Mouse (Mus musculus) erythroblast, embryonic 14.5 days (primary cell): ENCODE data around the gene Aif1. TPM values are rescaled to one million over a fixed set of nuclear protein-coding genes. Genes with fewer than 3 reads are reported as not detected.

ENCODE experiments used
- H3K27me3 ChIP-seq: 2 replicates; pipeline ENCODE4 v1.6.1; 2012; ENCODE audit warnings: inconsistent platforms; ENCODE audit not compliant: control insufficient read depth
- H3K36me3 ChIP-seq: 2 replicates; pipeline ENCODE4 v1.6.1; 2012; ENCODE audit warnings: mild to moderate bottlenecking, inconsistent platforms; ENCODE audit not compliant: control insufficient read depth
- H3K4me1 ChIP-seq: 2 replicates; pipeline ENCODE4 v1.6.1; 2012; ENCODE audit warnings: inconsistent platforms; ENCODE audit not compliant: control insufficient read depth
- H3K4me3 ChIP-seq: replicated peaks from 2 replicates; pipeline ENCODE3; 2012; ENCODE audit warnings: moderate library complexity, mild to moderate bottlenecking, inconsistent platforms
- H3K9me3 ChIP-seq: 2 replicates; pipeline ENCODE4 v1.6.1; 2012; ENCODE audit warnings: low read length, inconsistent platforms, mixed read lengths; ENCODE audit not compliant: control insufficient read depth
- GATA1 ChIP-seq: IDR thresholded peaks from 2 replicates; pipeline ENCODE4 v1.6.1; 2012; ENCODE audit warnings: low read length, inconsistent platforms, mixed read lengths
- TAL1 ChIP-seq: IDR thresholded peaks from 3 replicates; pipeline ENCODE4 v1.6.1; 2012; ENCODE audit warnings: low read length, inconsistent platforms, mixed read lengths
- polyA plus RNA-seq: library from polyadenylated mRNA; stranded (reverse); fragments of >175 nt; gene quantifications from 2 replicates; pipeline ENCODE4 v1.2.3, GENCODE M21; 2012

Gene Aif1
- polyA plus RNA-seq, 1 experiment: not detected

GRCm38 (mm10) chr17:35197126-35197525 is 21.3 kb upstream of the Aif1 start:
- no peaks in the 10 kb centered on the region for H3K9me3 ChIP-seq
- peaks cover 16% of the 10 kb centered on the region for H3K4me1 ChIP-seq
- H3K36me3 ChIP-seq: no peaks in the 10 kb centered on the region
- no peak for TF ChIP-seq GATA1
- no peak for TF ChIP-seq TAL1
- H3K27me3 ChIP-seq: peaks cover 68% of the 10 kb centered on the region
- no peak overlapping the region for H3K4me3 ChIP-seq

- H3K36me3 ChIP-seq: no peaks in the 10 kb centered on the region
- no peak for TF ChIP-seq GATA1
- no peak for TF ChIP-seq TAL1
- no peak overlapping the region for H3K4me3 ChIP-seq
- no peaks in the 10 kb centered on the region for H3K9me3 ChIP-seq
- peaks cover 16% of the 10 kb centered on the region for H3K4me1 ChIP-seq
- H3K27me3 ChIP-seq: peaks cover 59% of the 10 kb centered on the region
These were observed 20.4 kb upstream of the Aif1 start for GRCm38 (mm10) chr17:35196321-35196641.

- TF ChIP-seq TAL1: no peak
- no peak for TF ChIP-seq GATA1
- H3K9me3 ChIP-seq: no peaks in the 10 kb centered on the region
- peaks cover 54% of the 10 kb centered on the region for H3K27me3 ChIP-seq
- H3K36me3 ChIP-seq: no peaks in the 10 kb centered on the region
- peak overlapping the region; percentile 48 for H3K4me3 ChIP-seq
- peaks cover 16% of the 10 kb centered on the region for H3K4me1 ChIP-seq
These were observed 19.9 kb upstream of the Aif1 start for GRCm38 (mm10) chr17:35195631-35196320.

- TF ChIP-seq GATA1 (no peak), TAL1 (no peak)
- Histone ChIP-seq H3K4me3 (peak overlapping the region; percentile 48), H3K9me3 (no peaks in the 10 kb centered on the region), H3K36me3 (no peaks in the 10 kb centered on the region), H3K4me1 (peaks cover 14% of the 10 kb centered on the region), H3K27me3 (peaks cover 47% of the 10 kb centered on the region)
These were observed 19.2 kb upstream of the Aif1 start for GRCm38 (mm10) chr17:35194844-35195630.

GRCm38 (mm10) chr17:35193881-35194843 is 18.3 kb upstream of the Aif1 start, which contains the start of gene Ltb:
Ltb (plus strand) TSS chr17:35194439.
- H3K4me1 ChIP-seq: peaks cover 14% of the 10 kb centered on the region
- peaks cover 43% of the 10 kb centered on the region for H3K27me3 ChIP-seq
- no peaks in the 10 kb centered on the region for H3K9me3 ChIP-seq
- TF ChIP-seq TAL1 (no peak), GATA1 (no peak)
- no peak within 1 kb of the TSS for H3K4me3 ChIP-seq
- no peaks in the 10 kb centered on the region for H3K36me3 ChIP-seq

- Histone ChIP-seq H3K36me3 (no peaks in the 10 kb centered on the region), H3K4me1 (peaks cover 14% of the 10 kb centered on the region), H3K9me3 (no peaks in the 10 kb centered on the region), H3K27me3 (peaks cover 40% of the 10 kb centered on the region), H3K4me3 (no peak overlapping the region)
- TF ChIP-seq TAL1: no peak
- no peak for TF ChIP-seq GATA1
These were observed 17.1 kb upstream of the Aif1 start for GRCm38 (mm10) chr17:35192924-35193323.

GRCm38 (mm10) chr17:35191723-35192122 is 15.9 kb upstream of the Aif1 start:
- no peak overlapping the region for H3K4me3 ChIP-seq

GRCm38 (mm10) chr17:35190096-35190495 is 14.2 kb upstream of the Aif1 start:
- TF ChIP-seq GATA1 (no peak), TAL1 (no peak)
- H3K4me3 ChIP-seq: no peak overlapping the region
- no peaks in the 10 kb centered on the region for H3K36me3 ChIP-seq
- peaks cover 14% of the 10 kb centered on the region for H3K4me1 ChIP-seq
- H3K9me3 ChIP-seq: no peaks in the 10 kb centered on the region
- H3K27me3 ChIP-seq: peaks cover 18% of the 10 kb centered on the region

More at GRCm38 (mm10) chr17:35191723-35192122, 15.9 kb upstream of the Aif1 start:
- Histone ChIP-seq H3K27me3 (peaks cover 34% of the 10 kb centered on the region), H3K9me3 (no peaks in the 10 kb centered on the region), H3K36me3 (no peaks in the 10 kb centered on the region), H3K4me1 (peaks cover 15% of the 10 kb centered on the region)
- TF ChIP-seq GATA1 (no peak), TAL1 (no peak)

GRCm38 (mm10) chr17:35189186-35189585 is 13.3 kb upstream of the Aif1 start:
- H3K9me3 ChIP-seq: no peaks in the 10 kb centered on the region
- peaks cover 9% of the 10 kb centered on the region for H3K27me3 ChIP-seq
- H3K4me3 ChIP-seq: no peak overlapping the region
- H3K36me3 ChIP-seq: no peaks in the 10 kb centered on the region
- TF ChIP-seq TAL1: no peak
- TF ChIP-seq GATA1: no peak
- H3K4me1 ChIP-seq: peaks cover 13% of the 10 kb centered on the region
